Mouse (Mus musculus) liver, embryonic 18 days (tissue): Measurements from ENCODE around the gene Speer1. TPM values are rescaled to one million over a fixed set of nuclear protein-coding genes. Genes with fewer than 3 reads are reported as not detected.

Experiments used
- polyA plus RNA-seq: library from polyadenylated mRNA; depleted of rRNA; stranded (reverse); fragments of >200 nt; gene quantifications from 2 replicates; pipeline ENCODE4 v1.2.3, GENCODE M21; 2012; rRNA removed

The Speer1 gene
- not detected in 2 replicates for polyA plus RNA-seq

GRCm38 (mm10) chr5:11341216-11341615 lies at the start of gene Speer1:
TSS of gene Speer1 (plus strand) at chr5:11341516.

Other genes starting within 250 kb of the Speer1 start
- not detected in 2 replicates for gene Gm8879, start 213.9 kb upstream of the Speer1 start, polyA plus RNA-seq
- gene Gm5861, start 158.4 kb upstream of the Speer1 start, polyA plus RNA-seq, result not detected in 2 replicates
- not detected in 2 replicates for gene Gm8890, start 85.5 kb upstream of the Speer1 start, polyA plus RNA-seq
- gene Gm8897, start 74.9 kb downstream of the Speer1 start, polyA plus RNA-seq, result not detected in 2 replicates
- not detected in 2 replicates for gene Gm8906, start 161.2 kb downstream of the Speer1 start, polyA plus RNA-seq